Mouse (Mus musculus) embryonic facial prominence, embryonic 13.5 days (tissue): ENCODE data around the gene Mettl18. TPM values are rescaled to one million over a fixed set of nuclear protein-coding genes. Genes with fewer than 3 reads are reported as not detected.

Experiments used
- ATAC-seq: fragments of 200-750 bp; cut with Nextera tagmentation; 2 replicates; pipeline ENCODE4 v1.8.0; 2017; ENCODE audit warnings: low read depth; ENCODE audit not compliant: insufficient number of reproducible peaks, insufficient read depth, low FRiP score, low TSS enrichment
- H3K27ac ChIP-seq: fragments of 300-500 bp; sonication (generic); 2 replicates; pipeline ENCODE4 v1.5.1; 2015; ENCODE audit warnings: moderate library complexity, mild to moderate bottlenecking, inconsistent platforms
- H3K27me3 ChIP-seq: fragments of 300-500 bp; sonication (generic); 2 replicates; pipeline ENCODE4 v1.6.1; 2015; ENCODE audit warnings: mild to moderate bottlenecking, inconsistent platforms
- H3K36me3 ChIP-seq: fragments of 300-500 bp; sonication (generic); 2 replicates; pipeline ENCODE4 v1.6.1; 2015; ENCODE audit warnings: mild to moderate bottlenecking, inconsistent platforms
- H3K4me1 ChIP-seq: fragments of 300-500 bp; sonication (generic); 2 replicates; pipeline ENCODE4 v1.6.1; 2015; ENCODE audit warnings: inconsistent platforms
- H3K4me2 ChIP-seq: fragments of 300-500 bp; sonication (generic); 2 replicates; pipeline ENCODE4 v1.6.1; 2015; ENCODE audit warnings: moderate library complexity, mild to moderate bottlenecking, inconsistent platforms
- H3K4me3 ChIP-seq: fragments of 300-500 bp; sonication (generic); 2 replicates; pipeline ENCODE4 v1.5.1; 2015; ENCODE audit warnings: mild to moderate bottlenecking, inconsistent platforms
- H3K9ac ChIP-seq: fragments of 300-500 bp; sonication (generic); 2 replicates; pipeline ENCODE4 v1.6.1; 2015; ENCODE audit warnings: mild to moderate bottlenecking, inconsistent platforms
- H3K9me3 ChIP-seq: fragments of 300-500 bp; sonication (generic); 2 replicates; pipeline ENCODE4 v1.6.1; 2016; ENCODE audit warnings: inconsistent platforms
- WGBS: fragments of 180-500 bp; shearing (Covaris S2); methylation state at CpG from one replicate; pipeline ENCODE4 v1.1.7; 2015; ENCODE audit warnings: mixed read lengths; 5-methylcytosine and 5-hydroxymethylcytosine counted together
- polyA plus RNA-seq: library from polyadenylated mRNA; unstranded; fragments of >200 nt; fragmentation: Nextera tagmentation; extraction: Ambion mirVana; gene quantifications from 2 replicates; pipeline ENCODE4 v1.2.1, GENCODE M21; 2015

Mettl18 gene
- polyA plus RNA-seq = 10.5 and 10.6 TPM in 2 replicates

DNA sequence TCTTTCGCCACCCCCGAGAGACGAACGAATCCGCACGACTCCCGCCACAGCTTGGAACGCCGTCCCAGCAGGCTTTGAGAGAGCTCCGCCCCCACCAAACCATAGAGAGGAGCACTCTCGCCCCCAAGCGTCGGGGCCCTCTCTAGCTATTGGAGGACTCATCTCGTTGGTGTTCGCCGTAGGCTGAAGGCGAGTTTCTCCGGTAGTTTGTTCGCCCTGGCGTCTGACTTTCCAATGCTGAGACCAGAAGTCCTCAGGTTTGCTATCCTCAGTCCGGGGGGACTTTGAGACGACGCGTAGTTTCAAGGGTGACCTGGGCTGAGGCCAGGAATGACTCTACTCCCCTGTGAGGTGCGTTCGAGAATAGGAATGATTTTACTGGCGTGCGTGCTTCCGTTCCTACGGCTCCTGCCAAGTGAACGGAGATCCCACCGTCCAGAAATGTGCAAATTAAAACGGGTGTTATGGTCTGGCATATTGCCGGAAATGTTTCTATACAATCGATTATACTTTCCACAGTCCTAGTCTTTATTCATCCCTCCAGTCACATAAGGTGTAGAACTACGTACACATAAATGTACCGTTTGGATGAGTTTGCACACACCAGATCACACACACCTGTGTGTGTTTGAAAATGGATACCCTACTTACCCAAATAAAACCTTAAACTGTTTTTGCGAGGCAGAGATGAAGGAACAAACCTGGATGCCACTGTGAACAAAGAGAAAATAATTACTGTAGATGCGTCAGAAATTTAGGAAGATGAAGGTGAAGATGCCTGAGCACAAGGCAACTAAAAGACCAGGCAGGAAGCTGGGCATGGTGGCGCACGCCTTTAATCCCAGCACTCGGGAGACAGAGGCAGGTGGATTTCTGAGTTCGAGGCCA lies at the start of gene Mettl18, which contains the start of gene BC055324:
TSS of gene Mettl18 (plus strand) at position 169 of the 888 bp plus-strand sequence.
TSS of gene BC055324 (minus strand) at position 76 of the 888 bp plus-strand sequence.
- Histone ChIP-seq H3K9ac (peak within 1 kb of the TSS; percentile 84), H3K36me3 (no peaks in the 10 kb centered on the region), H3K4me2 (peak within 1 kb of the TSS; percentile 78), H3K9me3 (no peaks in the 10 kb centered on the region), H3K4me1 (peaks cover 5% of the 10 kb centered on the region; the same call in 1 of the 2 replicates), H3K4me3 (peak within 1 kb of the TSS; percentile 79), H3K27ac (peak within 1 kb of the TSS; percentile 86), H3K27me3 (no peaks in the 10 kb centered on the region)
- peak; percentile 91 for ATAC-seq
- WGBS = 3% methylated on average over 43 of the region's 43 CpGs

DNA sequence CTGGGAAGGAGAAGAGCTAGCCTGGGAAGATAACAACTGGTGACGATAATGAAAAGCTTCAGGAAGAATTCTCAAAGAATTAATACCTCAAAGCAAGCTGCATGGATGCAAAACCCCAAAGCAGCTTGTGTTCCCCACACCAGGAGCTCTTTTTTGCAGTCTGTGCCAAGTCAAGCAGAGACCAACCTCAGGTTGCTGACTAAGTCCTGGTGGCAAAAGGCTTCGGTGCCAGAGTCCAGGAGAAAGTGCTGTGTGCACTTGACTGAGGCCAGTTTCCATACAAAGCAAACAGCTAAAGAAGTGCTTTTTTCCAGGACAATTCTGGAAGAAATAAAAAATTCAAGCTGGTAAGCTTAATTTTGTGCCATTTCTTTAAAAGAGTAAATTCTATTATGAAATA lies 41.3 kb upstream of the Mettl18 start:
- WGBS = 88% methylated on average over 2 of the region's 2 CpGs
- Histone ChIP-seq H3K4me1 (no peaks in the 10 kb centered on the region), H3K27me3 (no peaks in the 10 kb centered on the region), H3K4me2 (no peak overlapping the region), H3K9me3 (no peaks in the 10 kb centered on the region), H3K9ac (no peak overlapping the region), H3K27ac (no peak overlapping the region), H3K36me3 (peaks cover 81% of the 10 kb centered on the region), H3K4me3 (no peak overlapping the region)
- ATAC-seq = no peak

- Histone ChIP-seq H3K9ac (no peak overlapping the region), H3K4me1 (no peaks in the 10 kb centered on the region), H3K4me3 (no peak overlapping the region), H3K4me2 (no peak overlapping the region), H3K36me3 (peaks cover 61% of the 10 kb centered on the region), H3K9me3 (no peaks in the 10 kb centered on the region), H3K27ac (no peak overlapping the region), H3K27me3 (no peaks in the 10 kb centered on the region)
- 82% methylated on average over 3 of the region's 3 CpGs for WGBS
- no peak for ATAC-seq
Observed at GRCm38 (mm10) chr1:163958036-163958435, 36.7 kb upstream of the Mettl18 start.

GRCm38 (mm10) chr1:163964008-163964689 lies 30.5 kb upstream of the Mettl18 start:
- Histone ChIP-seq H3K4me1 (no peaks in the 10 kb centered on the region), H3K27ac (no peak overlapping the region), H3K27me3 (no peaks in the 10 kb centered on the region), H3K9me3 (no peaks in the 10 kb centered on the region), H3K9ac (no peak overlapping the region), H3K4me2 (no peak overlapping the region), H3K4me3 (no peak overlapping the region), H3K36me3 (peaks cover 48% of the 10 kb centered on the region)
- WGBS = 86% methylated on average over 10 of the region's 10 CpGs
- ATAC-seq = no peak

- Histone ChIP-seq H3K27me3 (no peaks in the 10 kb centered on the region), H3K4me1 (no peaks in the 10 kb centered on the region), H3K36me3 (peaks cover 32% of the 10 kb centered on the region), H3K9ac (no peak overlapping the region), H3K4me2 (no peak overlapping the region), H3K4me3 (no peak overlapping the region), H3K9me3 (no peaks in the 10 kb centered on the region), H3K27ac (no peak overlapping the region)
- ATAC-seq = no peak
- 87% methylated on average over 1 of the region's 1 CpGs for WGBS
Observed at GRCm38 (mm10) chr1:163974471-163974870, 20.2 kb upstream of the Mettl18 start.

GRCm38 (mm10) chr1:163975088-163975487 lies 19.6 kb upstream of the Mettl18 start:
- Histone ChIP-seq H3K27me3 (no peaks in the 10 kb centered on the region), H3K4me2 (no peak overlapping the region), H3K4me1 (no peaks in the 10 kb centered on the region), H3K36me3 (peaks cover 32% of the 10 kb centered on the region), H3K27ac (no peak overlapping the region), H3K9me3 (no peaks in the 10 kb centered on the region), H3K9ac (no peak overlapping the region), H3K4me3 (no peak overlapping the region)
- no peak for ATAC-seq
- WGBS = 95% methylated on average over 2 of the region's 2 CpGs

DNA sequence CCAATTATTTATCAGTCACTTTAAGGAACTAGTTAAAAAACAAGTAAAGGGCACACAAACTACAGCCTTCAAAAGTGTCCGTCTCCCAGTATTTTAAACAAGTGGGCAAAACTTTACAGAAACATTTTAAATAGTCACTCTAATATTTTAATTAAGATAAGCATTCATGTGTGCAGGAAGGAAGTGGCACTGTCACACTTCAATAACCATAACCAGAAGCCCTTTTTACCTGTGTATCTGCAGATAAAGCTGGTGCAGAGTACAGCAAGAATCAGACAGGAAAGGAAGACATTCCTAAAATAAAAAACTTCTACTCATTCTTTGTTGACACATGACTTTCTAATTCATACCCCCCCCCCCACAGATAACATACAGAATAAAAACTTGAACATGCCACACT lies 18.2 kb upstream of the Mettl18 start:
- Histone ChIP-seq H3K27ac (no peak overlapping the region), H3K9ac (no peak overlapping the region), H3K4me1 (no peaks in the 10 kb centered on the region), H3K4me2 (no peak overlapping the region), H3K27me3 (no peaks in the 10 kb centered on the region), H3K9me3 (no peaks in the 10 kb centered on the region), H3K36me3 (peaks cover 36% of the 10 kb centered on the region), H3K4me3 (no peak overlapping the region)
- WGBS = 90% methylated on average over 1 of the region's 1 CpGs
- no peak for ATAC-seq

- Histone ChIP-seq H3K9ac (no peak overlapping the region), H3K27me3 (no peaks in the 10 kb centered on the region), H3K27ac (no peak overlapping the region), H3K4me3 (no peak overlapping the region), H3K4me2 (no peak overlapping the region), H3K9me3 (no peaks in the 10 kb centered on the region), H3K36me3 (peaks cover 6% of the 10 kb centered on the region; the same call in 1 of the 2 replicates), H3K4me1 (peaks cover 5% of the 10 kb centered on the region; the same call in 1 of the 2 replicates)
- 86% methylated on average over 4 of the region's 4 CpGs for WGBS
- no peak for ATAC-seq
Observed at GRCm38 (mm10) chr1:163992371-163992770, 2.3 kb upstream of the Mettl18 start.

- H3K27ac ChIP-seq = peak overlapping the region; percentile 86
Observed at GRCm38 (mm10) chr1:163994173-163994720, 442 bp upstream of the Mettl18 start.

DNA sequence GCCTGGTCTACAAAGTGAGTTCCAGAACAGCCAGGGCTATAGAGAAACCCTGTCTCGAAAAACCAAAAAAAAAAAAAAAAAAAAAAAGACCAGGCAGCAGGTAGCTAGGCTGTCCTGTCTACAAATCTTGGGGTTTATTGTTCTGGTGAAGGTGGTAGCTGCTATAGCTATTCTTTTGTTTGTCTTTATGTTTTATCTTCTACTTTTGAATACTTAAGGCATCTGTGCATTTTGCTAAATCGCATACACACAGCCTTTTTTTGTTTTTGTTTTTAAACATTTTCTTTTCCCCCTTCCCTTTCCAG lies 872 bp downstream of the Mettl18 start:
- peak overlapping the region; percentile 84; the same call in 1 of the 2 replicates for H3K9ac ChIP-seq
- H3K27me3 ChIP-seq = no peaks in the 10 kb centered on the region
- peak overlapping the region; percentile 78 for H3K4me2 ChIP-seq
- WGBS = 67% methylated on average over 2 of the region's 2 CpGs
- H3K4me3 ChIP-seq = peak overlapping the region; percentile 79
- H3K4me1 ChIP-seq = peaks cover 5% of the 10 kb centered on the region; the same call in 1 of the 2 replicates
- no peaks in the 10 kb centered on the region for H3K36me3 ChIP-seq
- no peak for ATAC-seq
- H3K9me3 ChIP-seq = no peaks in the 10 kb centered on the region
- no peak overlapping the region for H3K27ac ChIP-seq

More at GRCm38 (mm10) chr1:163994173-163994720, 442 bp upstream of the Mettl18 start:
- H3K9ac ChIP-seq = peak overlapping the region; percentile 84
- no peaks in the 10 kb centered on the region for H3K9me3 ChIP-seq
- peak overlapping the region; percentile 78 for H3K4me2 ChIP-seq
- WGBS = 1% methylated on average over 38 of the region's 38 CpGs
- H3K36me3 ChIP-seq = no peaks in the 10 kb centered on the region
- peaks cover 5% of the 10 kb centered on the region; the same call in 1 of the 2 replicates for H3K4me1 ChIP-seq
- peak overlapping the region; percentile 79 for H3K4me3 ChIP-seq
- H3K27me3 ChIP-seq = no peaks in the 10 kb centered on the region
- ATAC-seq = peak; percentile 48; the same call in 1 of the 2 replicates

GRCm38 (mm10) chr1:164001831-164002452 lies 7.3 kb downstream of the Mettl18 start:
- Histone ChIP-seq H3K36me3 (no peaks in the 10 kb centered on the region), H3K9ac (no peak overlapping the region), H3K9me3 (no peaks in the 10 kb centered on the region), H3K4me1 (no peaks in the 10 kb centered on the region), H3K4me3 (no peak overlapping the region), H3K27me3 (no peaks in the 10 kb centered on the region), H3K4me2 (no peak overlapping the region), H3K27ac (no peak overlapping the region)
- ATAC-seq = no peak
- WGBS = 61% methylated on average over 6 of the region's 6 CpGs
